Mouse (Mus musculus) liver, adult 2 months (tissue): ENCODE data around the gene Gpr157.

Experiments
- CTCF ChIP-seq: fragments of 200-500 bp; IDR thresholded peaks from 2 replicates; pipeline ENCODE4 v1.5.1; 2011; ENCODE audit warnings: low read depth, low read length, control low read depth
- POLR2A ChIP-seq: fragments of 200-500 bp; IDR thresholded peaks from 2 replicates; pipeline ENCODE4 v1.6.1; 2011; ENCODE audit warnings: low read length, control low read depth; ENCODE audit not compliant: insufficient read depth; ENCODE audit errors: extremely low read depth

DNA sequence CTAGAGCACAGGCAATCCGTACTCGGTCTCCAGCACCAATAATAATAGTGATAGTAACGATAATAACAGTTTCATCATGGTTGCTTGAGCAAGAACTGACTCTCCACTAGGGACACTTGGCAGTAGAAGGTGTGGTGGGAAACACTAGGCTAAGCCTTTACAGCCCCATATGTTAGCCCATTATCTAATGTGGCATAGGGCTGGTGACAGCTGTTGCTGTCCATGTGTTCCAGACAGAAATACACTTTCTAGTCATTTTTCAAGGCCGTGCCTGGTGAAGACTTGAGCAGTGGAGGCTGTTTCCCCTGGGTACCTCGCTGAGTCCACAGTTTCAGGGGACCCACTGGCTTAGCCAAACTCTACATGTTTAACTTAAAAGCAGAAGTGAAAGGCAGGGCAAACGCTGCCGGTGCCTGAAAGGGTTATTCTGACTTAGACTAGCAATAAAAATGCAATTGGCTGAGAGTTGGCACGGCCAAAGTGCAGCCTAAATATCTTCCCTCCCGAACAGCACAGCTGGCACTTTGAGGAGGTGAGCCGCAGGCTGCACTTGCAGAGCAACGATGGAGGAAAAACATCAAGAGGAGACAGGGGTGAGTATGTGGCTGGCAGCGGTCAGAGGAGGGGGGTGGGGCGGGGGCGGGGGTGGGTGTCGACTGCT lies 33.1 kb downstream of the Gpr157 start:
- no peak for TF ChIP-seq CTCF
- TF ChIP-seq POLR2A, result no peak
